Mouse (Mus musculus) lung, adult 2 months (tissue): ENCODE results near the gene Cpsf6. TPM values are rescaled to one million over a fixed set of nuclear protein-coding genes. Genes with fewer than 3 reads are reported as not detected.
A peak's percentile ranks its signal among the peaks of the same experiment; 100 is the strongest.

Experiments used
- DNase-seq: peaks from one replicate; pipeline ENCODE4 v3.0.0; 2022
- H3K4me1 ChIP-seq: fragments of 200-500 bp; 2 replicates; pipeline ENCODE4 v1.6.1; 2011; ENCODE audit warnings: low read length; ENCODE audit not compliant: control insufficient read depth, insufficient read depth
- H3K4me3 ChIP-seq: fragments of 200-500 bp; replicated peaks from 2 replicates; pipeline ENCODE3; 2011; ENCODE audit warnings: low read depth, mild to moderate bottlenecking, control low read depth, low read length; ENCODE audit errors: extremely low read depth
- CTCF ChIP-seq: fragments of 200-500 bp; IDR thresholded peaks from 2 replicates; pipeline ENCODE4 v1.5.1; 2011; ENCODE audit warnings: mild to moderate bottlenecking, low read length, control low read depth; ENCODE audit not compliant: insufficient read depth
- POLR2A ChIP-seq: fragments of 200-500 bp; IDR thresholded peaks from 2 replicates; pipeline ENCODE4 v1.6.1; 2011; ENCODE audit warnings: low read depth, mild to moderate bottlenecking, control low read depth, low read length, borderline replicate concordance; ENCODE audit errors: extremely low read depth
- WGBS: fragments of 180-500 bp; shearing (Covaris S2); methylation state at CpG from one replicate; pipeline ENCODE4 v1.1.7; 2018; 5-methylcytosine and 5-hydroxymethylcytosine counted together
- polyA plus RNA-seq: library from polyadenylated mRNA; depleted of rRNA; stranded (reverse); fragments of >200 nt; gene quantifications from 2 replicates; pipeline ENCODE4 v1.2.3, GENCODE M21; 2012

Cpsf6 gene
- polyA plus RNA-seq, 1 experiment = 51.7 TPM

DNA sequence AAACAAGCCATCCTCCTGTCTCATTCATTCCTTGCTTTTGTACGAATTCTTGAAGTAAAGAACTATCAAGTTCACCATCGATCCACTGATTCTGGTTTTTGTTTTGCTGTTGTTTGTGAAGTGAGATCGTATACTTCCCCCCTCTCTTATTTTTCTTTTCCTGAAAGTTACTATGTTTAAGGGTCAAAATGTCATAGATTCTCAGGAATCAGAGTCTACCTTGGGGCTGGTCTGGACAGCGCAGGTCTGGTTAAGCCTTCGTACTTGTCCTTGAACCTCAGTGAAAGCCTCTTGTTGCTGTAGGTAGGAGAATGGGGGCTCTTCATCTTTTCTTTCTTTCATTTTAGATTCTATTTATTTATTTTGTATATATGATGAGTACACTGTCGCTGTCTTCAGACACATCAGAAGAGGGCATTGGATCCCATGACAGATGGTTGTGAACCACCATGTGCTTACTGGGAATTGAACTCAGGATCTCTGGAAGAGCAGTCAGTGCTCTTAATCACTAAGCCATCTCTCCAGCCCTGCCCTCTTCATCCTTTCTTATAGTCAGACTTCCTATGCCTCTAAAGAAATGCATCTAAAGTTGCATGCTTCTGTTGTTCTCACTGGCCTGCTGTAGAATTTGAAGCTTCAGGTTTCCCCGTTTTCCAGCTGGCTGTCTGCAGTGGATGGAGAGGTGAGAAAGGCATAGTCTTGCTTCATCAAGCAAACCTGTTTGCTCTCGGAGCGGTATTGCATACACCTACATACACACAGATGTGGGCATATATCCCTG lies 40.9 kb upstream of the Cpsf6 start:
- DNase-seq = no peak
- peaks cover 3% of the 10 kb centered on the region; the same call in 1 of the 2 replicates for H3K4me1 ChIP-seq
- TF ChIP-seq POLR2A = no peak
- no peak for TF ChIP-seq CTCF
- H3K4me3 ChIP-seq = no peak overlapping the region
- 84% methylated on average over 9 of the region's 9 CpGs for WGBS

DNA sequence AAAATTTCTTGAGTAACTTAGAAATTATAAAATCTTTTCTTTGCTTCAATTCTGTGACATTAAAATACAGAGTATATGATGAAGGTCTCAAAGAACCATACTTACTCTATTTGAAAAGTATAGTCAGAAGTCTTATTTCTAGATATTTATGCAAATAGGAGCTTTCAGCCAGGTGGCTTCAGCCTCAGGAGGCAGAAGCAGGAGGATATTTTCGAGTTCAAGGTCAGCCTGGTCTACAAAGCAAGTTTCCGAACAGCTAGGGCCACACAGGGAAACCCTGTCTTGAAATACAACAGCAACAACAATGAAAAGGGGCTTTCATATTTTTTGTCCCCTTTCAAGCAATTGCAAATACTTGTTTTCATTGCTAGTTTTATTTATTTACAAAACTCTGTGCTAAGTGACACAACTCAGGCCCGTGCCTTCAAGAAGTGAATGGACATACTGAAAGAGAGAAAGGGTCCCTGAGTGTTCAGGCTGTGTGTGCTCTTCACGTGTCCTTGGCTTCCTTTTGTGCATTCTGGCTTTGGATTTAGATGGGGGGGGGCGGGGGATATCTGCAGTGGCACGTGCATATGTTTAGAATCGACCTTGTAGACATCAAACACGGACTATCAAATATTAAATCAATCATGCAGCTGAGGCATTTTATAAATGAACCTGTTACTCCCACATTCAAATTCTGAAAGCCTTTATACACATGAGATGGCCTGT lies 39.9 kb upstream of the Cpsf6 start:
- peaks cover 3% of the 10 kb centered on the region; the same call in 1 of the 2 replicates for H3K4me1 ChIP-seq
- TF ChIP-seq POLR2A = no peak
- TF ChIP-seq CTCF = no peak
- no peak overlapping the region for H3K4me3 ChIP-seq
- WGBS = 65% methylated on average over 8 of the region's 8 CpGs
- no peak for DNase-seq

DNA sequence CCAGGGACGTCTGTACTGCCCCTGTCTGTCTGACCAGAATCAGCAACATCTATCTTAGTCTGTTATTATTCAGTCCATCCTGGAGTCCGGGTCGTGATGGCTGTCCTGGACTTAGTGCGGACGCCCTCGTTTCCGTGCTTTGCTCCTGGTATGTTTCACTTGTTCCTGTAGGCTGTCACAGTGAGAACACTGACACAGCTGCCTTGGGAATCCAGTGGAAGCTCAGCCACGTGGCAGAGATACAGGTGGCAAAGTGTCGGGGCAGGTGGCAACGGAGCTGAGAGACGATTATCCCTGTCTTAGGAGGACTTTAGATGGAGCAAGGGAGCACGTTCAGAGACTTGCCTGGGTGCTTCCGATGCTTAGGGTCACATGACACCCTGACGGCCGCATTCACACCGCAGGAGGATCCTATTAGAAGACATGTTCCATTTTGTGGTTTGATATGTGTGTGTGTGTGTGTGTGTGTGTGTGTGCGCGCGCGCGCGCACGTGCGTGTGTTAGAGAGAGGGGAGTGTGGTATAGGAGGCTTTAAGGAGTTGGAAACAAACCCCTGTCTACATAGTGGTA lies 38.9 kb upstream of the Cpsf6 start:
- TF ChIP-seq POLR2A (no peak), CTCF (no peak)
- no peak for DNase-seq
- WGBS = 43% methylated on average over 24 of the region's 24 CpGs
- no peak overlapping the region for H3K4me3 ChIP-seq
- peaks cover 3% of the 10 kb centered on the region; the same call in 1 of the 2 replicates for H3K4me1 ChIP-seq

GRCm38 (mm10) chr10:117417772-117418667 lies 38.2 kb upstream of the Cpsf6 start:
- WGBS = 13% methylated on average over 18 of the region's 18 CpGs
- DNase-seq = no peak
- Histone ChIP-seq H3K4me1 (peaks cover 3% of the 10 kb centered on the region; the same call in 1 of the 2 replicates), H3K4me3 (peak overlapping the region; percentile 5)
- TF ChIP-seq CTCF = no peak

DNA sequence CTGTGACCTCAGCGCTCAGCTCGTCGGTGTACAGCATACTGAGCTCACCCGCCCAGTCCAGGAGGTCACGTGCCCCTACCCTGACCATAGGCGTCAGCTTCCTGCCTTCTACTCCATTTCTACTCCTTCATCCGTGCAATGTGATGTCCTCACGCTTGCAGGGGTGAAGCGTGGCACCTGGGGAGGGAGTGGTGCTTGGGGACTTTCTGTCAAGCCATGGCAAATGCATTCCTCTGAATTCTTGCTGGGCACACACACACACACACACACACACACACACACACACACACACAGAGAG lies 37.6 kb upstream of the Cpsf6 start:
- WGBS = 27% methylated on average over 9 of the region's 9 CpGs
- no peak for TF ChIP-seq CTCF
- DNase-seq = no peak
- H3K4me1 ChIP-seq = peaks cover 3% of the 10 kb centered on the region; the same call in 1 of the 2 replicates
- no peak overlapping the region for H3K4me3 ChIP-seq

GRCm38 (mm10) chr10:117416636-117417469 lies 37.0 kb upstream of the Cpsf6 start:
- DNase-seq = no peak
- Histone ChIP-seq H3K4me3 (no peak overlapping the region), H3K4me1 (peaks cover 3% of the 10 kb centered on the region; the same call in 1 of the 2 replicates)
- 82% methylated on average over 16 of the region's 16 CpGs for WGBS
- TF ChIP-seq CTCF (no peak), POLR2A (no peak)

- DNase-seq = no peak
- H3K4me1 ChIP-seq = peaks cover 3% of the 10 kb centered on the region; the same call in 1 of the 2 replicates
- H3K4me3 ChIP-seq = no peak overlapping the region
- whole genome bisulfite sequencing = 89% methylated on average over 9 of the region's 9 CpGs
- TF ChIP-seq CTCF (no peak), POLR2A (no peak)
Observed at GRCm38 (mm10) chr10:117416095-117416494, 36.3 kb upstream of the Cpsf6 start.

DNA sequence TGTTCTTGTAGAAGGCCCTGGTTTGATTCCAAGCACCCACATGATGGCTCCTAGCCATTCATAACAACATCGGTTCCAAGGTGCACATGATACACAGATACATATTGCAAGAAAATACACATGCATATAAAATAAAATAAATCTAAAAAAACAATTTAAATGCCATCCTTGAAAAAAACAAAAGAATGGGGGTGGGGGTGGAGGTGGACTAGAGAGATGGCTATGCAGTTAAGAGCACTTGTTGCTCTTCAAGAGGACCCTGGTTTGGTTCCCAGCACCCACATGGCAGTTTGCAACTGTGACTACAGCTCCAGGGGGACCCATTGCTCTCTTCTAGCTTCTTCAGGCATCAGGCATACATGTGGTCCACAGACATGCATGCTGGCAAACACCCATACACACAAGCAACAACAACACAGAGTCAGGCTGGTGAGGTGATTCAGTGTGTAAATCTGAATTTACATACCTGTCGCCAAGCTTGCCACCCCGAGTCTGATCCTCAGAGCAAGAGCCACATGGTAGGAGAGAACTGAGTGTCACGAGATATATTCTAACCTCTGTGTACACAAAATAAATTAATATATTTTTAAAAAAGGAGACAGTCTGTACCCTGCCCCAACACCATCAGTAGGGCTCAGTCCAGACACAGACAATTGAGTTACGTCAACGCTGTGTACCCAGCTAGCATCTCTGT lies 35.7 kb upstream of the Cpsf6 start:
- Histone ChIP-seq H3K4me3 (no peak overlapping the region), H3K4me1 (peaks cover 3% of the 10 kb centered on the region; the same call in 1 of the 2 replicates)
- WGBS = 93% methylated on average over 6 of the region's 6 CpGs
- no peak for DNase-seq
- TF ChIP-seq POLR2A (no peak), CTCF (no peak)
